Mouse (Mus musculus): ENCODE results near the gene Foxk2.

DNA sequence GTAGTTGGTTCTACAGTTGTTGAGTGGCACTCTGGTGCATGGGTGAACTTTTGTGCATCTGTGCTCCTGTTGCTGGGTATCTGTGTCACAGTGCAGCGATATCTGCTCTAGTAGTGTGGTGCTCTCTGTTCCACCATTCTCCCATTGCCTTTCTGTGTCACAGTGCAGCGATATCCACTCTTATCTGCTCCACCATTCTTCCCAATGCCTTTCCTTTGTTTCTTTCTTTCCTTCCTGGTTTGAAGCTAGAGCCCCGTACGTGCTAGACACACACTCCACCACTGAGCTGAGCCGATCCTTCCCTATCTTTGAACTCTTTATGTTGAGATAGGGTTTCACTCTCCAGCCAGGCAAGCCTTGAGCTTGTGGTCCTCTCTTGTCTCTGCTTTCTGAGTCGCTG lies 23.1 kb downstream of the Foxk2 start:
- TF ChIP-seq MAFK (IDR thresholded peaks at IDR 0.05; ENCODE audit: insufficient read depth, low read depth, low read length) = no peak
- TF ChIP-seq HCFC1 (IDR thresholded peaks at IDR 0.05; ENCODE audit: borderline replicate concordance, insufficient read depth, low read length) = no peak
- TF ChIP-seq CHD2 (IDR thresholded peaks at IDR 0.05; ENCODE audit: low read depth, low read length) = no peak
- no peak for TF ChIP-seq ZNF384 (IDR thresholded peaks at IDR 0.05; ENCODE audit: low read depth, low read length)

All from ES-E14 (cell line).